Mouse (Mus musculus): ENCODE results near the gene Scg3. TPM values are rescaled to one million over a fixed set of nuclear protein-coding genes. Genes with fewer than 3 reads are reported as not detected.
"Not testable (repeated sequence)": the region's sequence is repeated elsewhere in the genome, so short reads cannot be mapped to it uniquely, and the experiment has no call there.

Scg3 gene
- polyA plus RNA-seq, 2 experiments = 0.30 to 0.50 TPM

GRCm38 (mm10) chr9:75665364-75665763 lies 18.5 kb downstream of the Scg3 start:
- Histone ChIP-seq H3K4me2 (replicated peaks; ENCODE audit: low read depth, low read length, severe bottlenecking) (no peak overlapping the region), H3K9me3 (ENCODE audit: control insufficient read depth, low read length) (no peaks in the 10 kb centered on the region), H3K4me1 (ENCODE audit: control insufficient read depth, insufficient read depth, low read length) (no peaks in the 10 kb centered on the region), H3K27me3 (ENCODE audit: control insufficient read depth, insufficient read depth, low read length) (no peaks in the 10 kb centered on the region), H3K4me3 (replicated peaks; ENCODE audit: low read length) (no peak overlapping the region), H3K27ac (replicated peaks; ENCODE audit: low read depth, low read length) (no peak overlapping the region), H3K36me3 (ENCODE audit: control insufficient read depth, insufficient read depth, low read length) (no peaks in the 10 kb centered on the region), H3K9ac (ENCODE audit: low read depth, low read length, severe bottlenecking) (no peak overlapping the region)
- no peak for DNase-seq (ENCODE audit: low spot score)
- no peak for TF ChIP-seq POLR2A (IDR thresholded peaks at IDR 0.05; ENCODE audit: borderline replicate concordance, extremely low read depth, insufficient read depth, insufficient read length)
- WGBS = 77% methylated on average over 6 of the region's 6 CpGs
- ATAC-seq (ENCODE audit: low FRiP score, low read depth) = no peak

DNA sequence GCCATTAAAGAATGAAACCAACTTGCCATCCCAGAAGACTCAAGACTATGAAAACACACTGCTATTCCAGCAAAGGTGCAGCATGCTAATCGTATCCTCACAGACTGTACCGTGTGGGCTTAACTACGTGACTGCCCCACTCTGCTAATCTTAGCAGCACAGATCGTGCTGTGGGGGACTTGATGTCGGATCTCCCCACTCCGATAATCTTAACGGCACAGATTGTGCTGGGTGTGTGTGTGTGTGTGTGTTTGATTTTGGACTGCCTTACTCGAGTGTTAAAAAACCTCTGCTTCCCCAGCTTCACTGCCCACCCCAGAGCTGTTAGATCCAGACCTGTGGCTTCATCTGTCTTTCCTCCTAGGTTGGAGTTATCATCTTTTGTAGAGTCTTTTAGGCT lies 22.9 kb downstream of the Scg3 start:
- Histone ChIP-seq H3K36me3 (ENCODE audit: control insufficient read depth, insufficient read depth, low read length) (no peaks in the 10 kb centered on the region), H3K4me3 (replicated peaks; ENCODE audit: low read length) (no peak overlapping the region), H3K9ac (ENCODE audit: low read depth, low read length, severe bottlenecking) (no peak overlapping the region), H3K27ac (replicated peaks; ENCODE audit: low read depth, low read length) (no peak overlapping the region), H3K27me3 (ENCODE audit: control insufficient read depth, insufficient read depth, low read length) (no peaks in the 10 kb centered on the region), H3K4me2 (replicated peaks; ENCODE audit: low read depth, low read length, severe bottlenecking) (no peak overlapping the region), H3K9me3 (ENCODE audit: control insufficient read depth, low read length) (no peaks in the 10 kb centered on the region), H3K4me1 (ENCODE audit: control insufficient read depth, insufficient read depth, low read length) (no peaks in the 10 kb centered on the region)
- TF ChIP-seq POLR2A (IDR thresholded peaks at IDR 0.05; ENCODE audit: borderline replicate concordance, extremely low read depth, insufficient read depth, insufficient read length) = no peak
- ATAC-seq (ENCODE audit: low FRiP score, low read depth) (no peak), DNase-seq (ENCODE audit: low spot score) (no peak)
- WGBS = 90% methylated on average over 8 of the region's 8 CpGs

GRCm38 (mm10) chr9:75656456-75656855 lies 27.4 kb downstream of the Scg3 start:
- not testable (repeated sequence) for ATAC-seq (ENCODE audit: low FRiP score, low read depth); H3K27ac ChIP-seq (replicated peaks; ENCODE audit: low read depth, low read length); H3K4me2 ChIP-seq (replicated peaks; ENCODE audit: low read depth, low read length, severe bottlenecking); H3K36me3 ChIP-seq (ENCODE audit: control insufficient read depth, insufficient read depth, low read length); H3K27me3 ChIP-seq (ENCODE audit: control insufficient read depth, insufficient read depth, low read length); H3K4me3 ChIP-seq (replicated peaks; ENCODE audit: low read length); DNase-seq (ENCODE audit: low spot score); H3K9me3 ChIP-seq (ENCODE audit: control insufficient read depth, low read length); H3K9ac ChIP-seq (ENCODE audit: low read depth, low read length, severe bottlenecking)
- H3K4me1 ChIP-seq (ENCODE audit: control insufficient read depth, insufficient read depth, low read length) = peaks cover 13% of the 10 kb centered on the region
- WGBS = 40% methylated on average over 2 of the region's 3 CpGs

- Histone ChIP-seq H3K4me1 (ENCODE audit: control insufficient read depth, insufficient read depth, low read length) (peaks cover 13% of the 10 kb centered on the region), H3K36me3 (ENCODE audit: control insufficient read depth, insufficient read depth, low read length) (no peaks in the 10 kb centered on the region), H3K27ac (replicated peaks; ENCODE audit: low read depth, low read length) (peak overlapping the region; percentile 35), H3K9ac (ENCODE audit: low read depth, low read length, severe bottlenecking) (no peak overlapping the region), H3K9me3 (ENCODE audit: control insufficient read depth, low read length) (no peaks in the 10 kb centered on the region), H3K4me3 (replicated peaks; ENCODE audit: low read length) (no peak overlapping the region), H3K27me3 (ENCODE audit: control insufficient read depth, insufficient read depth, low read length) (no peaks in the 10 kb centered on the region), H3K4me2 (replicated peaks; ENCODE audit: low read depth, low read length, severe bottlenecking) (peak overlapping the region; percentile 11; the same call in 1 of the 2 replicates)
- DNase-seq (ENCODE audit: low spot score) = peak; percentile 91
- 36% methylated on average over 12 of the region's 12 CpGs for WGBS
- TF ChIP-seq POLR2A (IDR thresholded peaks at IDR 0.05; ENCODE audit: borderline replicate concordance, extremely low read depth, insufficient read depth, insufficient read length) = no peak
- ATAC-seq (ENCODE audit: low FRiP score, low read depth) = peak; percentile 78
These were observed 29.6 kb downstream of the Scg3 start for GRCm38 (mm10) chr9:75653981-75654911.

DNA sequence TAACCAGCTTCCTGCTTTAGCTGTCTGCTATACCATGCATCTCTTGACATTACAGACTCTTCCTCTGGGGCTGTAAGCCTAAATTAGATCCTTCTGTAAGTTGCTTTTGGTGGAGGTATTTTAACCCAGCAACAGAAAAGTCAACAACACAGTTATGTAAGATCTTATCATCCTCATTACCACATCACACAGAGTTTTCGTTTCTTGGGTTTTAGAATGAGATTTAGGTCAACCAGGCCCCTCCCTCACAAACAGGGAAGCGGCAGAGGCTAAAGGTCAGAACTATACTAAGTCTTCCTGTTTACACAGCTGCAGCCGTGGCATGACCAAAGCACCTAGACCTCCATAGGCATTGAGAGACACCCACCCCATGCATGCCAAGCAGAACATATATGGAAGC lies 38.5 kb downstream of the Scg3 start:
- H3K36me3 ChIP-seq (ENCODE audit: control insufficient read depth, insufficient read depth, low read length) = no peaks in the 10 kb centered on the region
- H3K9me3 ChIP-seq (ENCODE audit: control insufficient read depth, low read length) = no peaks in the 10 kb centered on the region
- ATAC-seq (ENCODE audit: low FRiP score, low read depth) (no peak), DNase-seq (ENCODE audit: low spot score) (no peak)
- no peak overlapping the region for H3K4me2 ChIP-seq (replicated peaks; ENCODE audit: low read depth, low read length, severe bottlenecking)
- H3K4me1 ChIP-seq (ENCODE audit: control insufficient read depth, insufficient read depth, low read length) = no peaks in the 10 kb centered on the region
- H3K27ac ChIP-seq (replicated peaks; ENCODE audit: low read depth, low read length) = no peak overlapping the region
- H3K27me3 ChIP-seq (ENCODE audit: control insufficient read depth, insufficient read depth, low read length) = no peaks in the 10 kb centered on the region
- TF ChIP-seq POLR2A (IDR thresholded peaks at IDR 0.05; ENCODE audit: borderline replicate concordance, extremely low read depth, insufficient read depth, insufficient read length) = no peak
- no peak overlapping the region for H3K9ac ChIP-seq (ENCODE audit: low read depth, low read length, severe bottlenecking)
- H3K4me3 ChIP-seq (replicated peaks; ENCODE audit: low read length) = no peak overlapping the region
- 56% methylated on average over 3 of the region's 3 CpGs for WGBS

Measured in limb, embryonic 14.5 days (tissue).